9 mouse cellular contexts compared by ENCODE assay signal in the genomic region with DNA sequence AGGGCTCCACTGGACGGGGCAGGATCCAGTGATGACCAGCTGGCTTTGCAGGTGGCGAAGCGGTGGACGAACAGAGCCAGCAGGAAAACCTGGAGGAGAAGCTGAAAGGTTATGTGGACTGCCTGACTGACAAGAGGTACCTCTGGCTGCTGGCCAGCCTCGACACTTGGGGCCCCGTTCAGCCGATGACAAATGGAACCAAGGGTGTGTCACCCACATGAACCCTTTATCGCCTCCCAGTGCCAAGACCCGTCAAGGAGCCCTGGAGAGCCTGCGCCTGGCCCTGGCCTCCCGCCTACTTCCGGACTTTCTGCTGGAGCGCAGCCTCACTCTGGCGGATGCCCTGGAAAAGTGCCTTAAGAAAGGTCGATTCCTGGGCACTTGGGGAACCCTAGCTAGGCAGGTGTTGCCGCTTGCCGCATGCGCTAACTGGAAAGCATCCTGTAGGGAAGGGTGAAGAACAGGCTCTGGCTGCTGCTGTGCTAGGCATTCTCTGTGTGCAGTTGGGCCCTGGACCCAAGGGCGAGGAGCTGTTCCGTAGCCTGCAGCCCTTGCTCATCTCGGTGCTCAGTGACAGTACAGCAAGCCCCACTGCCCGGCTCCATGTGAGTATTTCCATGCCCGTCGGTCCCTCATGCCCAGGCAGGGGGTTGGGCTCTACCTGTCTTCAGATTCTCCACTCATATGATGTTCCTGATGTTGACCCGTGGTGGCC. TPM values are rescaled to one million over a fixed set of nuclear protein-coding genes. Genes with fewer than 3 reads are reported as not detected.
DNase-seq lines count a peak whose midpoint lies in the region; ATAC-seq lines count a peak whose summit lies in the region.
"Had no signal": no experiment of that assay in that cellular context is flagged by ENCODE, and none has a peak within 500 bp of the region (broad histone marks: within the 10 kb centered on the region; RNA-seq: fewer than 3 reads in every experiment).

No protein-coding gene starts in this region.

- 94% methylated on average over 25 of the region's 25 CpGs for WGBS in forebrain, embryonic 10.5 days
- WGBS in forebrain, embryonic 11.5 days: 93% methylated on average over 25 of the region's 25 CpGs
- 82% methylated on average over 25 of the region's 25 CpGs for WGBS in liver, embryonic 11.5 days
- WGBS in hindbrain, embryonic 14.5 days: 94% methylated on average over 25 of the region's 25 CpGs

- peaks cover 46% of the 10 kb centered on the region for H3K4me1 ChIP-seq in forebrain, embryonic 10.5 days
- peaks cover 3% of the 10 kb centered on the region; the same call in 1 of the 2 replicates for H3K4me1 ChIP-seq in forebrain, embryonic 11.5 days (replicated peaks; ENCODE audit: control insufficient read depth, insufficient read depth, low read length)
- H3K4me1 ChIP-seq in liver, embryonic 11.5 days (replicated peaks; ENCODE audit: control insufficient read depth, insufficient read depth, low read length): peaks cover 31% of the 10 kb centered on the region
- peaks cover 9% of the 10 kb centered on the region for H3K4me1 ChIP-seq in hindbrain, embryonic 14.5 days (replicated peaks; ENCODE audit: control insufficient read depth, insufficient read depth, low read length)

- H3K27me3 ChIP-seq in forebrain, embryonic 10.5 days (ENCODE audit: poor library complexity, severe bottlenecking): no peaks in the 10 kb centered on the region
- H3K27me3 ChIP-seq in forebrain, embryonic 11.5 days (ENCODE audit: control insufficient read depth, insufficient read depth, low read length): no peaks in the 10 kb centered on the region
- H3K27me3 ChIP-seq in liver, embryonic 11.5 days (replicated peaks; ENCODE audit: control insufficient read depth, insufficient read depth, low read length): no peaks in the 10 kb centered on the region
- no peaks in the 10 kb centered on the region for H3K27me3 ChIP-seq in hindbrain, embryonic 14.5 days (ENCODE audit: control insufficient read depth, insufficient read depth, low read length)
- H3K27me3 ChIP-seq: limb, embryonic 12.5 days had no signal

- 0 out of 2 replicates have a peak overlapping the region, but pooled peaks have one; percentile 1 for H3K4me3 ChIP-seq in forebrain, embryonic 10.5 days
- H3K4me3 ChIP-seq in forebrain, embryonic 11.5 days (ENCODE audit: low read depth, low read length): no peak overlapping the region
- peak overlapping the region; percentile 91 for H3K4me3 ChIP-seq in liver, embryonic 11.5 days (ENCODE audit: low read depth, low read length)
- H3K4me3 ChIP-seq in hindbrain, embryonic 14.5 days (replicated peaks; ENCODE audit: low read length): no peak overlapping the region
- H3K4me3 ChIP-seq: limb, embryonic 12.5 days had no signal

- H3K36me3 ChIP-seq in forebrain, embryonic 10.5 days (replicated peaks): peaks cover 59% of the 10 kb centered on the region
- peaks cover 3% of the 10 kb centered on the region; the same call in 1 of the 2 replicates for H3K36me3 ChIP-seq in forebrain, embryonic 11.5 days (ENCODE audit: control insufficient read depth, insufficient read depth, low read length)
- peaks cover 50% of the 10 kb centered on the region for H3K36me3 ChIP-seq in liver, embryonic 11.5 days (ENCODE audit: control insufficient read depth, insufficient read depth, low read length)
- peaks cover 36% of the 10 kb centered on the region for H3K36me3 ChIP-seq in hindbrain, embryonic 14.5 days (replicated peaks; ENCODE audit: control insufficient read depth, insufficient read depth)

- H3K27ac ChIP-seq in forebrain, embryonic 10.5 days: no peak overlapping the region
- H3K27ac ChIP-seq in forebrain, embryonic 11.5 days (ENCODE audit: low read depth, low read length): no peak overlapping the region
- H3K27ac ChIP-seq in liver, embryonic 11.5 days (ENCODE audit: low read depth, low read length): peak overlapping the region; percentile 98
- H3K27ac ChIP-seq in hindbrain, embryonic 14.5 days: no peak overlapping the region
- H3K27ac ChIP-seq: limb, embryonic 12.5 days had no signal

- no peak for ATAC-seq in forebrain, embryonic 11.5 days (replicated peaks; ENCODE audit: low FRiP score)
- no peak for ATAC-seq in liver, embryonic 11.5 days (replicated peaks; ENCODE audit: low FRiP score)
- ATAC-seq in hindbrain, embryonic 14.5 days (ENCODE audit: low FRiP score): no peak

- no peaks in the 10 kb centered on the region for H3K9me3 ChIP-seq in forebrain, embryonic 10.5 days
- no peaks in the 10 kb centered on the region for H3K9me3 ChIP-seq in forebrain, embryonic 11.5 days (ENCODE audit: control insufficient read depth, low read length)
- H3K9me3 ChIP-seq in liver, embryonic 11.5 days (ENCODE audit: control insufficient read depth, low read length): no peaks in the 10 kb centered on the region
- no peaks in the 10 kb centered on the region for H3K9me3 ChIP-seq in hindbrain, embryonic 14.5 days (ENCODE audit: control insufficient read depth, low read length)
- H3K9me3 ChIP-seq: limb, embryonic 12.5 days had no signal

- H3K9ac ChIP-seq in forebrain, embryonic 11.5 days (ENCODE audit: low read length): no peak overlapping the region
- H3K9ac ChIP-seq in liver, embryonic 11.5 days (ENCODE audit: low read depth, low read length): peak overlapping the region; percentile 96
- H3K9ac ChIP-seq in hindbrain, embryonic 14.5 days: no peak overlapping the region
- H3K9ac ChIP-seq: limb, embryonic 12.5 days had no signal

- no peak overlapping the region for H3K4me2 ChIP-seq in forebrain, embryonic 11.5 days (ENCODE audit: low read depth, low read length, severe bottlenecking)
- H3K4me2 ChIP-seq in liver, embryonic 11.5 days: peak overlapping the region; percentile 83
- H3K4me2 ChIP-seq in hindbrain, embryonic 14.5 days (replicated peaks): no peak overlapping the region
- H3K4me2 ChIP-seq: limb, embryonic 12.5 days had no signal

- DNase-seq in forebrain, embryonic 10.5 days (ENCODE audit: extremely low spot score, low spot score): no peak
- no peak for DNase-seq in forebrain, embryonic 11.5 days (ENCODE audit: low spot score)
- peak; percentile 58 to 62 for DNase-seq in heart, adult 9 months (ENCODE audit: low spot score in 2 of 2)
- DNase-seq in liver, embryonic 11.5 days (ENCODE audit: low spot score): no peak
- DNase-seq in spleen, postnatal 10 days (ENCODE audit: low spot score in 2 of 2): peak; percentile 67 to 81
- DNase-seq in urinary bladder, postnatal 36 days (ENCODE audit: low spot score in 2 of 2): no peak
- DNase-seq in hindbrain, embryonic 14.5 days (ENCODE audit: low spot score): no peak
- DNase-seq in adipocyte (ENCODE audit: low spot score): no peak

RNA-seq across cellular contexts. Expression of a gene that starts 2.8 kb away (rescaled TPM):
- 58.6 and 66.8 TPM in 2 replicates for polyA plus RNA-seq in forebrain, embryonic 10.5 days (2016; fragmentation: Nextera tagmentation; extraction: Ambion mirVana)
- 35.0 and 37.2 TPM in 2 replicates for polyA plus RNA-seq in forebrain, embryonic 11.5 days (2014; fragmentation: Nextera tagmentation; extraction: Ambion mirVana)
- polyA plus RNA-seq in liver, embryonic 11.5 days (2014; fragmentation: Nextera tagmentation; extraction: Ambion mirVana): 219 and 230 TPM in 2 replicates
- polyA plus RNA-seq in hindbrain, embryonic 14.5 days (2014; fragmentation: Nextera tagmentation; extraction: Ambion mirVana): 11.2 and 16.5 TPM in 2 replicates

RNA-seq across cellular contexts. Expression of a gene that starts 9.6 kb away (rescaled TPM):
- polyA plus RNA-seq in forebrain, embryonic 10.5 days (2016; fragmentation: Nextera tagmentation; extraction: Ambion mirVana): 0.42 and 0.47 TPM in 2 replicates
- 0.39 TPM in 1 of 2 replicates, not detected in the other for polyA plus RNA-seq in forebrain, embryonic 11.5 days (2014; fragmentation: Nextera tagmentation; extraction: Ambion mirVana)
- 1.0 and 1.5 TPM in 2 replicates for polyA plus RNA-seq in liver, embryonic 11.5 days (2014; fragmentation: Nextera tagmentation; extraction: Ambion mirVana)
- polyA plus RNA-seq in hindbrain, embryonic 14.5 days (2014; fragmentation: Nextera tagmentation; extraction: Ambion mirVana): 0.96 and 1.2 TPM in 2 replicates

RNA-seq across cellular contexts. Expression of a gene that starts 11.5 kb away (rescaled TPM):
- polyA plus RNA-seq in forebrain, embryonic 10.5 days (2016; fragmentation: Nextera tagmentation; extraction: Ambion mirVana): 13.9 and 17.9 TPM in 2 replicates
- 11.3 and 15.2 TPM in 2 replicates for polyA plus RNA-seq in forebrain, embryonic 11.5 days (2014; fragmentation: Nextera tagmentation; extraction: Ambion mirVana)
- 20.5 and 20.7 TPM in 2 replicates for polyA plus RNA-seq in liver, embryonic 11.5 days (2014; fragmentation: Nextera tagmentation; extraction: Ambion mirVana)
- 14.4 and 16.4 TPM in 2 replicates for polyA plus RNA-seq in hindbrain, embryonic 14.5 days (2014; fragmentation: Nextera tagmentation; extraction: Ambion mirVana)

RNA-seq across cellular contexts. Expression of a gene that starts 13.5 kb away (rescaled TPM):
- 6.8 and 7.4 TPM in 2 replicates for polyA plus RNA-seq in forebrain, embryonic 10.5 days (2016; fragmentation: Nextera tagmentation; extraction: Ambion mirVana)
- 6.0 and 6.2 TPM in 2 replicates for polyA plus RNA-seq in forebrain, embryonic 11.5 days (2014; fragmentation: Nextera tagmentation; extraction: Ambion mirVana)
- polyA plus RNA-seq in liver, embryonic 11.5 days (2014; fragmentation: Nextera tagmentation; extraction: Ambion mirVana): 4.2 and 4.6 TPM in 2 replicates
- polyA plus RNA-seq in hindbrain, embryonic 14.5 days (2014; fragmentation: Nextera tagmentation; extraction: Ambion mirVana): 3.1 and 4.9 TPM in 2 replicates

RNA-seq across cellular contexts. Expression of a gene that starts 18.8 kb away (rescaled TPM):
- polyA plus RNA-seq in forebrain, embryonic 10.5 days (2016; fragmentation: Nextera tagmentation; extraction: Ambion mirVana): 1.4 and 2.0 TPM in 2 replicates
- 1.7 TPM in 2 replicates for polyA plus RNA-seq in forebrain, embryonic 11.5 days (2014; fragmentation: Nextera tagmentation; extraction: Ambion mirVana)
- 0.63 and 0.79 TPM in 2 replicates for polyA plus RNA-seq in liver, embryonic 11.5 days (2014; fragmentation: Nextera tagmentation; extraction: Ambion mirVana)
- polyA plus RNA-seq in hindbrain, embryonic 14.5 days (2014; fragmentation: Nextera tagmentation; extraction: Ambion mirVana): 4.2 and 4.5 TPM in 2 replicates

Comparison
In these comparisons a context has a peak if more than half of its experiments do, and no peak if none do; other contexts are left out.
1. H3K4me3 ChIP-seq: peak in forebrain, embryonic 10.5 days (single experiment) and liver, embryonic 11.5 days (single experiment); none in forebrain, embryonic 11.5 days (single experiment) and hindbrain, embryonic 14.5 days (single experiment).
2. DNase-seq: peak in heart, adult 9 months (2 of 2) and spleen, postnatal 10 days (2 of 2); none in forebrain, embryonic 10.5 days (single experiment), forebrain, embryonic 11.5 days (single experiment), liver, embryonic 11.5 days (single experiment), urinary bladder, postnatal 36 days (0 of 2), hindbrain, embryonic 14.5 days (single experiment) and adipocyte (single experiment).